In genomic region chr10:4430826-4431225, GRCm38 (mm10) we compare ENCODE assay signal across 8 mouse cellular contexts. TPM values are rescaled to one million over a fixed set of nuclear protein-coding genes. Genes with fewer than 3 reads are reported as not detected.
A peak's percentile ranks its signal among the peaks of the same experiment; 100 is the strongest.
DNase-seq lines count a peak whose midpoint lies in the region; ATAC-seq and TF ChIP-seq lines count a peak whose summit lies in the region.

No protein-coding gene starts in this region.

- intact Hi-C loops in heart, adult 2 months (cut with DNase I) = loop anchor here (5.0 kb wide), 2 partner anchors 99 to 1166 kb away; no protein-coding TSS in a partner anchor
- intact Hi-C loops in gastrocnemius, postnatal 14 days (cut with DNase I; ENCODE audit: low total_unique reads) = no loop called here
- intact Hi-C loops in left cerebral cortex, postnatal 36 days (cut with DNase I) = loop anchor here (5.0 kb wide), 1 partner anchor 44 kb away; the partner anchor contains the start of gene Zbtb2

- ATAC-seq in kidney, embryonic 15.5 days (replicated peaks; ENCODE audit: low FRiP score) = no peak
- ATAC-seq in midbrain, embryonic 14.5 days (ENCODE audit: low FRiP score, low TSS enrichment) = no peak

- no peak overlapping the region for H3K9ac ChIP-seq in heart, adult 2 months (ENCODE audit: low read depth, low read length)
- peak overlapping the region; percentile 65; the same call in 1 of the 2 replicates for H3K9ac ChIP-seq in kidney, embryonic 15.5 days
- peak overlapping the region; percentile 72; the same call in 1 of the 2 replicates for H3K9ac ChIP-seq in midbrain, embryonic 14.5 days (replicated peaks; ENCODE audit: low read length)

- WGBS in heart, adult 2 months = 89% methylated on average over 3 of the region's 3 CpGs
- WGBS in kidney, embryonic 15.5 days = 87% methylated on average over 3 of the region's 3 CpGs
- WGBS in midbrain, embryonic 14.5 days = 82% methylated on average over 3 of the region's 3 CpGs

- 0 out of 2 replicates have a peak overlapping the region, but pooled peaks have one; percentile 15 for H3K4me3 ChIP-seq in heart, adult 2 months
- H3K4me3 ChIP-seq in kidney, embryonic 15.5 days (replicated peaks) = peak overlapping the region; percentile 77
- H3K4me3 ChIP-seq in midbrain, embryonic 14.5 days (replicated peaks; ENCODE audit: low read depth, low read length) = no peak overlapping the region

- TF ChIP-seq POLR2A in heart, adult 2 months (IDR thresholded peaks at IDR 0.05; ENCODE audit: insufficient read depth, low read depth, low read length) = no peak

- 0 out of 2 replicates have a peak, but pooled peaks have one; percentile 7 for TF ChIP-seq CTCF in heart, adult 2 months (IDR thresholded peaks at IDR 0.05)

- TF ChIP-seq EP300 in heart, adult 2 months (IDR thresholded peaks at IDR 0.05; ENCODE audit: insufficient read depth, low read depth, low read length) = no peak

- H3K79me2 ChIP-seq in heart, adult 2 months (replicated peaks; ENCODE audit: control insufficient read depth, insufficient read depth, low read length) = no peaks in the 10 kb centered on the region

- DNase-seq in heart, adult 2 months = peak in 1 of 2 experiments; percentile 38
- no peak for DNase-seq in heart, adult 8-10 months (ENCODE audit: low spot score)
- DNase-seq in brain, adult 2 months (ENCODE audit: low read depth, low spot score) = peak; percentile 80
- DNase-seq in gastrocnemius, postnatal 14 days = peak; percentile 18
- DNase-seq in midbrain, embryonic 14.5 days = no peak
- DNase-seq in yolk sac, embryonic 10.5 days (ENCODE audit: low spot score) = no peak
- no peak for DNase-seq in left cerebral cortex, postnatal 36 days (ENCODE audit: low spot score in 2 of 2)

- peaks cover 2% of the 10 kb centered on the region; the same call in 1 of the 2 replicates for H3K4me1 ChIP-seq in heart, adult 2 months (ENCODE audit: control insufficient read depth, insufficient read depth, low read length)
- peaks cover 40% of the 10 kb centered on the region for H3K4me1 ChIP-seq in kidney, embryonic 15.5 days
- no peaks in the 10 kb centered on the region for H3K4me1 ChIP-seq in midbrain, embryonic 14.5 days (ENCODE audit: control insufficient read depth, insufficient read depth, low read length)

- H3K27me3 ChIP-seq in heart, adult 2 months (ENCODE audit: control insufficient read depth, insufficient read depth, low read length) = no peaks in the 10 kb centered on the region
- no peaks in the 10 kb centered on the region for H3K27me3 ChIP-seq in kidney, embryonic 15.5 days
- no peaks in the 10 kb centered on the region for H3K27me3 ChIP-seq in midbrain, embryonic 14.5 days (ENCODE audit: control insufficient read depth, insufficient read depth, low read length)

- no peaks in the 10 kb centered on the region for H3K9me3 ChIP-seq in kidney, embryonic 15.5 days (replicated peaks)
- H3K9me3 ChIP-seq in midbrain, embryonic 14.5 days (ENCODE audit: control insufficient read depth, low read length) = no peaks in the 10 kb centered on the region

- H3K4me2 ChIP-seq in kidney, embryonic 15.5 days = peak overlapping the region; percentile 77
- peak overlapping the region; percentile 69 for H3K4me2 ChIP-seq in midbrain, embryonic 14.5 days (ENCODE audit: low read length)

- peak overlapping the region; percentile 81 for H3K27ac ChIP-seq in heart, adult 2 months
- 0 out of 2 replicates have a peak overlapping the region, but pooled peaks have one; percentile 78 for H3K27ac ChIP-seq in kidney, embryonic 15.5 days
- no peak overlapping the region for H3K27ac ChIP-seq in midbrain, embryonic 14.5 days (replicated peaks; ENCODE audit: low read depth, low read length)

- H3K36me3 ChIP-seq in heart, adult 2 months (ENCODE audit: control insufficient read depth, insufficient read depth, low read length) = peaks cover 3% of the 10 kb centered on the region; the same call in 1 of the 2 replicates
- peaks cover 37% of the 10 kb centered on the region for H3K36me3 ChIP-seq in kidney, embryonic 15.5 days
- peaks cover 21% of the 10 kb centered on the region for H3K36me3 ChIP-seq in midbrain, embryonic 14.5 days (ENCODE audit: control insufficient read depth, insufficient read depth, low read length)

RNA-seq across cellular contexts. Expression of gene Rmnd1, which starts 1.4 kb away (rescaled TPM):
- total RNA-seq in heart, adult 2 months (2021) = 10 to 100 TPM; 62.0 to 67.4 TPM
- 51.1 and 161 TPM in 2 replicates for polyA plus RNA-seq in heart, adult 2 months (2012; rRNA removed)
- total RNA-seq in heart, adult 8-10 months (2022) = 10 to 100 TPM; 62.1 to 76.7 (median 69.4) TPM
- 10 to 100 TPM; 27.6 to 28.1 TPM for total RNA-seq in gastrocnemius, postnatal 14 days (2021)
- 56.9 and 59.8 TPM in 2 replicates for polyA plus RNA-seq in kidney, embryonic 15.5 days (2015; fragmentation: Nextera tagmentation; extraction: Ambion mirVana)
- polyA plus RNA-seq in midbrain, embryonic 14.5 days (2014; fragmentation: Nextera tagmentation; extraction: Ambion mirVana) = 44.5 and 45.7 TPM in 2 replicates
- total RNA-seq in left cerebral cortex, postnatal 36 days (2021) = 10 to 100 TPM; 28.9 to 48.9 TPM

RNA-seq across cellular contexts. Expression of gene Armt1, which starts 1.4 kb away (rescaled TPM):
- 1 to 10 TPM; 9.3 to 9.4 TPM for total RNA-seq in heart, adult 2 months (2021)
- polyA plus RNA-seq in heart, adult 2 months (2012; rRNA removed) = 6.2 and 7.7 TPM in 2 replicates
- 10 to 100 TPM in 1 of 4 experiments, 1 to 10 TPM in 3; 7.8 to 11.7 (median 9.1) TPM for total RNA-seq in heart, adult 8-10 months (2022)
- 1 to 10 TPM; 9.4 TPM for total RNA-seq in gastrocnemius, postnatal 14 days (2021)
- 23.3 and 26.1 TPM in 2 replicates for polyA plus RNA-seq in kidney, embryonic 15.5 days (2015; fragmentation: Nextera tagmentation; extraction: Ambion mirVana)
- 9.2 and 14.7 TPM in 2 replicates for polyA plus RNA-seq in midbrain, embryonic 14.5 days (2014; fragmentation: Nextera tagmentation; extraction: Ambion mirVana)
- 10 to 100 TPM; 20.7 to 22.4 TPM for total RNA-seq in left cerebral cortex, postnatal 36 days (2021)

RNA-seq across cellular contexts. Expression of gene Zbtb2, which starts 42.9 kb away (rescaled TPM):
- total RNA-seq in heart, adult 2 months (2021) = 1 to 10 TPM; 4.9 to 6.1 TPM
- 3.5 and 5.9 TPM in 2 replicates for polyA plus RNA-seq in heart, adult 2 months (2012; rRNA removed)
- total RNA-seq in heart, adult 8-10 months (2022) = 1 to 10 TPM; 5.4 to 6.9 (median 5.7) TPM
- 1 to 10 TPM; 4.2 to 4.5 TPM for total RNA-seq in gastrocnemius, postnatal 14 days (2021)
- polyA plus RNA-seq in kidney, embryonic 15.5 days (2015; fragmentation: Nextera tagmentation; extraction: Ambion mirVana) = 17.8 and 17.9 TPM in 2 replicates
- polyA plus RNA-seq in midbrain, embryonic 14.5 days (2014; fragmentation: Nextera tagmentation; extraction: Ambion mirVana) = 12.7 and 17.5 TPM in 2 replicates
- 10 to 100 TPM; 10.0 to 11.5 TPM for total RNA-seq in left cerebral cortex, postnatal 36 days (2021)

RNA-seq across cellular contexts. Expression of gene Ccdc170, which starts 51.5 kb away (rescaled TPM):
- under 1 TPM; 0.21 to 0.25 TPM for total RNA-seq in heart, adult 2 months (2021)
- polyA plus RNA-seq in heart, adult 2 months (2012; rRNA removed) = 0.08 and 0.26 TPM in 2 replicates
- under 1 TPM; 0.16 to 0.34 (median 0.23) TPM for total RNA-seq in heart, adult 8-10 months (2022)
- under 1 TPM; 0.44 to 0.47 TPM for total RNA-seq in gastrocnemius, postnatal 14 days (2021)
- polyA plus RNA-seq in kidney, embryonic 15.5 days (2015; fragmentation: Nextera tagmentation; extraction: Ambion mirVana) = 1.5 and 1.8 TPM in 2 replicates
- polyA plus RNA-seq in midbrain, embryonic 14.5 days (2014; fragmentation: Nextera tagmentation; extraction: Ambion mirVana) = 0.11 and 0.14 TPM in 2 replicates
- total RNA-seq in left cerebral cortex, postnatal 36 days (2021) = under 1 TPM; 0.52 to 0.64 TPM

Comparison
In these comparisons a context has a peak if more than half of its experiments do, and no peak if none do; other contexts are left out.
1. DNase-seq: peak in brain, adult 2 months (single experiment) and gastrocnemius, postnatal 14 days (single experiment); none in heart, adult 8-10 months (single experiment), midbrain, embryonic 14.5 days (single experiment), yolk sac, embryonic 10.5 days (single experiment) and left cerebral cortex, postnatal 36 days (0 of 2).